Mouse (Mus musculus) midbrain, embryonic 14.5 days (tissue): ENCODE measurements around the gene Tcf3. TPM values are rescaled to one million over a fixed set of nuclear protein-coding genes. Genes with fewer than 3 reads are reported as not detected.

Experiments
- ATAC-seq: fragments of 200-750 bp; cut with Nextera tagmentation; 2 replicates; pipeline ENCODE4 v1.8.0; 2017; ENCODE audit warnings: moderate number of reproducible peaks, moderate library complexity; ENCODE audit not compliant: low FRiP score, low TSS enrichment
- DNase-seq: peaks from one replicate; pipeline ENCODE4 v3.0.0-alpha.2; 2015
- H3K27ac ChIP-seq: fragments of 300-500 bp; sonication (generic); replicated peaks from 2 replicates; pipeline ENCODE4 v1.5.1; 2014; ENCODE audit warnings: mild to moderate bottlenecking, low read depth, low read length, moderate library complexity
- H3K27me3 ChIP-seq: fragments of 300-500 bp; sonication (generic); 2 replicates; pipeline ENCODE4 v1.6.1; 2014; ENCODE audit warnings: low read length, control low read depth, mixed read lengths; ENCODE audit not compliant: control insufficient read depth, insufficient read depth
- H3K36me3 ChIP-seq: fragments of 300-500 bp; sonication (generic); 2 replicates; pipeline ENCODE4 v1.6.1; 2014; ENCODE audit warnings: low read length, control low read depth; ENCODE audit not compliant: control insufficient read depth, insufficient read depth
- H3K4me1 ChIP-seq: fragments of 300-500 bp; sonication (generic); 2 replicates; pipeline ENCODE4 v1.6.1; 2014; ENCODE audit warnings: mild to moderate bottlenecking, antibody characterized with exemption, low read length, control low read depth; ENCODE audit not compliant: control insufficient read depth, insufficient read depth
- H3K4me2 ChIP-seq: fragments of 300-500 bp; sonication (generic); 2 replicates; pipeline ENCODE4 v1.6.1; 2014; ENCODE audit warnings: mild to moderate bottlenecking, low read length, moderate library complexity
- H3K4me3 ChIP-seq: fragments of 300-500 bp; sonication (generic); replicated peaks from 2 replicates; pipeline ENCODE4 v1.5.1; 2014; ENCODE audit warnings: low read depth, low read length
- H3K9ac ChIP-seq: fragments of 300-500 bp; sonication (generic); replicated peaks from 2 replicates; pipeline ENCODE4 v1.6.1; 2014; ENCODE audit warnings: mild to moderate bottlenecking, low read length, moderate library complexity
- H3K9me3 ChIP-seq: fragments of 300-500 bp; sonication (generic); 2 replicates; pipeline ENCODE4 v1.6.1; 2016; ENCODE audit warnings: low read length, control low read depth, mixed read lengths; ENCODE audit not compliant: control insufficient read depth
- WGBS: fragments of 180-500 bp; shearing (Covaris S2); extraction: QIAGEN DNeasy Blood & Tissue Kit; methylation state at CpG from one replicate; pipeline ENCODE4 v1.1.7; 2014; 5-methylcytosine and 5-hydroxymethylcytosine counted together
- polyA plus RNA-seq: library from polyadenylated mRNA; unstranded; fragments of >200 nt; fragmentation: Nextera tagmentation; extraction: Ambion mirVana; gene quantifications from 2 replicates; pipeline ENCODE4 v1.2.1, GENCODE M21; 2014

Gene Tcf3
- polyA plus RNA-seq, 1 experiment from 2014 or later, result 60.4 TPM

GRCm38 (mm10) chr10:80406684-80407501 is 26.6 kb downstream of the Tcf3 start, which contains the start of gene Uqcr11:
Uqcr11 (minus strand) TSS chr10:80406830.
- peak within 1 kb of the TSS; percentile 76 for H3K27ac ChIP-seq
- H3K27me3 ChIP-seq, result no peaks in the 10 kb centered on the region
- peak within 1 kb of the TSS; percentile 95 for H3K4me2 ChIP-seq
- peak; percentile 97 for DNase-seq
- H3K9me3 ChIP-seq, result no peaks in the 10 kb centered on the region
- peak within 1 kb of the TSS; percentile 80 for H3K9ac ChIP-seq
- H3K36me3 ChIP-seq, result peaks cover 48% of the 10 kb centered on the region
- H3K4me3 ChIP-seq, result peak within 1 kb of the TSS; percentile 81
- H3K4me1 ChIP-seq, result peaks cover 17% of the 10 kb centered on the region
- WGBS, result 2% methylated on average over 27 of the region's 27 CpGs
- peak; percentile 74 for ATAC-seq

GRCm38 (mm10) chr10:80405481-80406173 is 27.8 kb downstream of the Tcf3 start:
- no peak overlapping the region for H3K27ac ChIP-seq
- H3K4me3 ChIP-seq, result peak overlapping the region; percentile 81
- H3K36me3 ChIP-seq, result peaks cover 45% of the 10 kb centered on the region
- DNase-seq (no peak), ATAC-seq (no peak)
- peak overlapping the region; percentile 95 for H3K4me2 ChIP-seq
- WGBS, result 60% methylated on average over 10 of the region's 10 CpGs
- H3K9me3 ChIP-seq, result no peaks in the 10 kb centered on the region
- H3K9ac ChIP-seq, result peak overlapping the region; percentile 80
- H3K27me3 ChIP-seq, result no peaks in the 10 kb centered on the region
- peaks cover 18% of the 10 kb centered on the region for H3K4me1 ChIP-seq

- no peak for DNase-seq
- H3K4me3 ChIP-seq, result no peak overlapping the region
- H3K4me1 ChIP-seq, result peaks cover 26% of the 10 kb centered on the region
- H3K27me3 ChIP-seq, result no peaks in the 10 kb centered on the region
- 91% methylated on average over 4 of the region's 4 CpGs for WGBS
- H3K27ac ChIP-seq, result no peak overlapping the region
- H3K9me3 ChIP-seq, result no peaks in the 10 kb centered on the region
- ATAC-seq, result no peak
- H3K4me2 ChIP-seq, result no peak overlapping the region
- no peak overlapping the region for H3K9ac ChIP-seq
- peaks cover 32% of the 10 kb centered on the region for H3K36me3 ChIP-seq
Observed at GRCm38 (mm10) chr10:80403044-80403692, 30.3 kb downstream of the Tcf3 start.

GRCm38 (mm10) chr10:80400704-80401161 is 32.7 kb downstream of the Tcf3 start:
- H3K36me3 ChIP-seq, result peaks cover 39% of the 10 kb centered on the region
- peaks cover 30% of the 10 kb centered on the region for H3K4me1 ChIP-seq
- peak overlapping the region; percentile 92 for H3K4me2 ChIP-seq
- DNase-seq, result no peak
- no peak overlapping the region for H3K4me3 ChIP-seq
- no peaks in the 10 kb centered on the region for H3K9me3 ChIP-seq
- H3K27ac ChIP-seq, result peak overlapping the region; percentile 99; the same call in 1 of the 2 replicates
- H3K27me3 ChIP-seq, result no peaks in the 10 kb centered on the region
- no peak for ATAC-seq
- 0 out of 2 replicates have a peak overlapping the region, but pooled peaks have one; percentile 56 for H3K9ac ChIP-seq
- WGBS, result 86% methylated on average over 4 of the region's 4 CpGs

GRCm38 (mm10) chr10:80399973-80400703 is 33.3 kb downstream of the Tcf3 start:
- Histone ChIP-seq H3K27me3 (no peaks in the 10 kb centered on the region), H3K4me3 (peak overlapping the region; percentile 74), H3K4me1 (peaks cover 24% of the 10 kb centered on the region), H3K9ac (peak overlapping the region; percentile 56), H3K4me2 (peak overlapping the region; percentile 92), H3K27ac (peak overlapping the region; percentile 99), H3K36me3 (peaks cover 45% of the 10 kb centered on the region), H3K9me3 (no peaks in the 10 kb centered on the region)
- ATAC-seq (no peak), DNase-seq (no peak)
- 15% methylated on average over 17 of the region's 17 CpGs for WGBS

- peak within 1 kb of the TSS; percentile 89 for H3K9ac ChIP-seq
- H3K27ac ChIP-seq, result peak within 1 kb of the TSS; percentile 99
- H3K27me3 ChIP-seq, result no peaks in the 10 kb centered on the region
- H3K4me2 ChIP-seq, result peak within 1 kb of the TSS; percentile 92
- peak; percentile 100 for DNase-seq
- H3K9me3 ChIP-seq, result no peaks in the 10 kb centered on the region
- H3K36me3 ChIP-seq, result peaks cover 52% of the 10 kb centered on the region
- WGBS, result under 1% methylated on average over 81 of the region's 82 CpGs
- peak within 1 kb of the TSS; percentile 74 for H3K4me3 ChIP-seq
- peaks cover 23% of the 10 kb centered on the region for H3K4me1 ChIP-seq
- ATAC-seq, result peak; percentile 96
Observed at GRCm38 (mm10) chr10:80399191-80399972, 34.1 kb downstream of the Tcf3 start, which contains the start of gene Mbd3. Mbd3 (minus strand) TSS chr10:80399550.

GRCm38 (mm10) chr10:80398719-80399190 is 34.7 kb downstream of the Tcf3 start:
- peaks cover 54% of the 10 kb centered on the region for H3K36me3 ChIP-seq
- peak overlapping the region; percentile 74 for H3K4me3 ChIP-seq
- peak overlapping the region; percentile 99 for H3K27ac ChIP-seq
- peak overlapping the region; percentile 92 for H3K4me2 ChIP-seq
- under 1% methylated on average over 59 of the region's 59 CpGs for WGBS
- H3K9ac ChIP-seq, result peak overlapping the region; percentile 89
- peaks cover 23% of the 10 kb centered on the region for H3K4me1 ChIP-seq
- no peaks in the 10 kb centered on the region for H3K27me3 ChIP-seq
- DNase-seq (peak; percentile 100), ATAC-seq (peak; percentile 82)
- H3K9me3 ChIP-seq, result no peaks in the 10 kb centered on the region
